Mouse (Mus musculus) cerebellum, adult 11-12 months (tissue): ENCODE measurements around the gene Eng.

Experiments
- DNase-seq: peaks from one replicate; pipeline ENCODE4 v3.0.0; 2022

Gene Eng

GRCm38 (mm10) chr2:32683701-32684100, 37.3 kb downstream of the Eng start:
- DNase-seq, result no peak

GRCm38 (mm10) chr2:32684681-32685428, 38.5 kb downstream of the Eng start:
- DNase-seq, result no peak

GRCm38 (mm10) chr2:32685807-32686206, 39.4 kb downstream of the Eng start:
- no peak for DNase-seq

- DNase-seq, result no peak
Measured at GRCm38 (mm10) chr2:32686640-32687039, 40.2 kb downstream of the Eng start.

- no peak for DNase-seq
Measured at GRCm38 (mm10) chr2:32687562-32687961, 41.2 kb downstream of the Eng start.

- peak; percentile 85 for DNase-seq
Measured at GRCm38 (mm10) chr2:32689420-32689819, 43.0 kb downstream of the Eng start.

- no peak for DNase-seq
Measured at GRCm38 (mm10) chr2:32691041-32691440, 44.6 kb downstream of the Eng start.

- peak; percentile 63 for DNase-seq
Measured at GRCm38 (mm10) chr2:32692496-32692895, 46.1 kb downstream of the Eng start.

GRCm38 (mm10) chr2:32693282-32693681, 46.9 kb downstream of the Eng start:
- DNase-seq, result peak; percentile 56

GRCm38 (mm10) chr2:32693823-32694411, 47.5 kb downstream of the Eng start:
- peak; percentile 96 for DNase-seq

GRCm38 (mm10) chr2:32694691-32695090, 48.3 kb downstream of the Eng start:
- DNase-seq, result no peak

- DNase-seq, result no peak
Measured at GRCm38 (mm10) chr2:32699680-32700079, 53.3 kb downstream of the Eng start.

- DNase-seq, result no peak
Measured at GRCm38 (mm10) chr2:32700966-32701743, 54.8 kb downstream of the Eng start.

GRCm38 (mm10) chr2:32703046-32703445, 56.7 kb downstream of the Eng start:
- DNase-seq, result no peak

GRCm38 (mm10) chr2:32704021-32704421, 57.6 kb downstream of the Eng start, which contains the start of gene Fpgs:
Gene Fpgs, minus strand, starts transcription at chr2:32704145.
- DNase-seq, result no peak

GRCm38 (mm10) chr2:32705018-32705417, 58.6 kb downstream of the Eng start:
- DNase-seq, result no peak

- DNase-seq, result no peak
Measured at GRCm38 (mm10) chr2:32706971-32707370, 60.6 kb downstream of the Eng start.

GRCm38 (mm10) chr2:32708643-32709042, 62.2 kb downstream of the Eng start:
- no peak for DNase-seq

GRCm38 (mm10) chr2:32709521-32710137, 63.2 kb downstream of the Eng start:
- no peak for DNase-seq

GRCm38 (mm10) chr2:32710425-32710824, 64.0 kb downstream of the Eng start:
- DNase-seq, result no peak

- no peak for DNase-seq
Measured at GRCm38 (mm10) chr2:32711301-32712056, 65.1 kb downstream of the Eng start.

GRCm38 (mm10) chr2:32712108-32712551, 65.7 kb downstream of the Eng start:
- DNase-seq, result peak; percentile 78

GRCm38 (mm10) chr2:32712586-32712933, 66.2 kb downstream of the Eng start:
- peak; percentile 95 for DNase-seq
